Mouse (Mus musculus) leukemia stem cell, adult 10-12 weeks (primary cell): Measurements from ENCODE around the gene Gm42669. TPM values are rescaled to one million over a fixed set of nuclear protein-coding genes. Genes with fewer than 3 reads are reported as not detected.

Source experiments
- polyA plus RNA-seq: library from polyadenylated mRNA; stranded (reverse); fragments of >175 nt; gene quantifications from 2 replicates; pipeline ENCODE4 v1.2.3, GENCODE M21; 2012; ENCODE audit warnings: low replicate concordance

Gm42669 gene
- 0.05 TPM in 1 of 2 replicates, not detected in the other for polyA plus RNA-seq

DNA sequence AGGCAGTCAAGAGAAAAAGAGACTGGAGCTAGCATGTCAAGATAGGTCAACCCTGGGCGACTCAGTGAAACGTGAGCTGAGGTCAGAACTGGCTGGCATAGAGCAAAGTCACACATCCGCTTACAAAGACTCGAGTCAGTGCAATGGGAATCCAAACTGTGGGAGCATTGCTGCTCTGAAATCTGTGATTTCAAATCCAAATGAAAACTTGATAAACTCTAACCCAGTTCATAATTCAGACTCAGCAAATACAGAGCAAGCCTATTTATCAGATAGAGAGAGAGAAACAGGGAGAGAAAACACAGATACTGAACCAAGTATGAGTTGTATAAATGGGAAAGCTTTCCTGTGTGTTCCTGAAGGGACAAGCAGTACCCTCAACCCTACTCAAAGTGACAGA is at the start of gene Gm42669:
Gene Gm42669, plus strand, starts transcription at position 301 of the 400 bp plus-strand sequence.

DNA sequence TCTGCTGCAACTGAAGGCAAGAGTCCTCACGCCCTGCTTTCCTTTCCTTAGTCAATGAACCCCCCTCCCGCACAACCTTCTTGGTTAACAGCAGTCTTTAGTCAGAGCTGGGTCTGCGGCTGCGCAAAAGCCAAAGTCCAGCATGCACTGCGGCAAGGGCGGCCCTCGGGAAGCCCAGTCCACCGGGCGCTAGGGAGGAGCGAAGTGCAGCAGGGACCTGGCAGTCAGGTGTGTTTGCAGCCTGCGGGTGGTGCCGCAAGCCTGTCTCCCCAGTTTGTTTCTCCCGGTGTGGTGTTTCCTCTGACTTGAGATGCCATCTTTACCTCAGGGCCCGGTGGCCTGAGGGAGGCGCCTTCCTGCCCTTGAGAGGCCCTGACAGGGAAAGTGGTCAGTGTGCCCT is 27.2 kb downstream of the Gm42669 start, which contains the start of gene 1700028K03Rik:
Gene 1700028K03Rik, plus strand, starts transcription at position 129 of the 400 bp plus-strand sequence.

GRCm38 (mm10) chr5:107597301-107598077 is 90.1 kb downstream of the Gm42669 start, which contains the start of the genes Rpap2 and Glmn:
Gene Rpap2 (plus strand): TSS chr5:107597373.
Gene Glmn (minus strand): TSS chr5:107597888.

Other genes with a start within 250 kb of the Gm42669 start
- 3.3 and 7.2 TPM in 2 replicates for gene Tgfbr3, start 218.0 kb upstream of the Gm42669 start, polyA plus RNA-seq
- 0.16 TPM in 1 of 2 replicates, not detected in the other for gene Brdt, start 176.5 kb upstream of the Gm42669 start, polyA plus RNA-seq
- not detected in 2 replicates for gene Ephx4, start 104.9 kb upstream of the Gm42669 start, polyA plus RNA-seq
- gene Lpcat2b, start 76.1 kb upstream of the Gm42669 start, polyA plus RNA-seq, result not detected in 2 replicates
- gene Btbd8, start 69.6 kb upstream of the Gm42669 start, polyA plus RNA-seq, result 0.19 and 1.7 TPM in 2 replicates
- gene 1700028K03Rik, start 27.1 kb downstream of the Gm42669 start, polyA plus RNA-seq, result not detected in 2 replicates
- gene Rpap2, start 89.8 kb downstream of the Gm42669 start, polyA plus RNA-seq, result 1.9 and 4.2 TPM in 2 replicates
- gene Glmn, start 90.3 kb downstream of the Gm42669 start, polyA plus RNA-seq, result 0.25 TPM in 1 of 2 replicates, not detected in the other
- gene Gfi1, start 218.4 kb downstream of the Gm42669 start, polyA plus RNA-seq, result 4.5 and 9.6 TPM in 2 replicates